17 mouse cellular contexts compared by ENCODE assay signal in the genomic region with DNA sequence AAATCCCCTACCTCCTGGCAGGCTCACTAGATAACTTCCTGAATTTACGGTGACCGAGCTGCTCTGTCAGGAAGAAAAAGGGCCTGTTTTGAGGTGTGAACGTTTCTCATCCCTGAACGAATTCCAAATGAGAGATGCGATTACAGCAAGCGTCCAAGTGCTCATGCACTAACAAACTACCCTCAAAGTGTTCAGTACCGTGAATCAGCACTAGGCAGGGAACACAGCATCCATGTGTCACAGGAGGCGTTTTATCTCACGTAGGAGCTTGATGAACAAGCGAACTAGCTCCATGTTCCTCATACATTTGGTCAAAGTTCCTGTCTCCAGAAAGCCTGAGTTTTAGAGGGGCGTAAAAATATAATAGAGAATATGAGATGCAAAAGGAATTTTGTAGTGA.
"Had no signal": no experiment of that assay in that cellular context is flagged by ENCODE, and none has a peak within 500 bp of the region (broad histone marks: within the 10 kb centered on the region; RNA-seq: fewer than 3 reads in every experiment).

No protein-coding gene starts in this region.

- H3K4me3 ChIP-seq: intestine, embryonic 15.5 days; limb, embryonic 12.5 days; liver, embryonic 13.5 days; lung, embryonic 15.5 days; megakaryocyte, embryonic 14.5 days; midbrain, embryonic 15.5 days had no signal

- H3K9ac ChIP-seq: intestine, embryonic 15.5 days; limb, embryonic 12.5 days; liver, embryonic 13.5 days; liver, postnatal 0 days; lung, embryonic 15.5 days; midbrain, embryonic 15.5 days had no signal

- H3K4me2 ChIP-seq: intestine, embryonic 15.5 days; limb, embryonic 12.5 days; liver, embryonic 13.5 days; lung, embryonic 15.5 days; midbrain, embryonic 11.5 days; midbrain, embryonic 15.5 days had no signal

- H3K9me3 ChIP-seq: intestine, embryonic 15.5 days; limb, embryonic 12.5 days; liver, embryonic 13.5 days; lung, embryonic 15.5 days; megakaryocyte, embryonic 14.5 days; midbrain, embryonic 15.5 days had no signal

- H3K27ac ChIP-seq: intestine, embryonic 15.5 days; limb, embryonic 12.5 days; liver, embryonic 13.5 days; lung, embryonic 15.5 days; macrophage; midbrain, embryonic 15.5 days had no signal

- H3K27me3 ChIP-seq: intestine, embryonic 15.5 days; limb, embryonic 12.5 days; liver, embryonic 13.5 days; lung, embryonic 15.5 days; megakaryocyte, embryonic 14.5 days; midbrain, embryonic 15.5 days had no signal

- H3K4me1 ChIP-seq: intestine, embryonic 15.5 days; limb, embryonic 12.5 days; liver, embryonic 13.5 days; lung, embryonic 15.5 days; midbrain, embryonic 15.5 days had no signal

- H3K36me3 ChIP-seq: intestine, embryonic 15.5 days; limb, embryonic 12.5 days; liver, embryonic 13.5 days; lung, embryonic 15.5 days; midbrain, embryonic 15.5 days had no signal

- DNase-seq: kidney, adult 18-20 months; kidney, postnatal 10 days; kidney, postnatal 4 days; liver; liver, embryonic 13.5 days; liver, postnatal 0 days; lung, postnatal 14 days; spleen, adult 18-20 months; thymus, adult 2 months; thymus, postnatal 25 days had no signal

- ATAC-seq: intestine, embryonic 15.5 days; liver, postnatal 0 days; midbrain, embryonic 15.5 days had no signal
